14 mouse cellular contexts compared by ENCODE assay signal in the genomic region with DNA sequence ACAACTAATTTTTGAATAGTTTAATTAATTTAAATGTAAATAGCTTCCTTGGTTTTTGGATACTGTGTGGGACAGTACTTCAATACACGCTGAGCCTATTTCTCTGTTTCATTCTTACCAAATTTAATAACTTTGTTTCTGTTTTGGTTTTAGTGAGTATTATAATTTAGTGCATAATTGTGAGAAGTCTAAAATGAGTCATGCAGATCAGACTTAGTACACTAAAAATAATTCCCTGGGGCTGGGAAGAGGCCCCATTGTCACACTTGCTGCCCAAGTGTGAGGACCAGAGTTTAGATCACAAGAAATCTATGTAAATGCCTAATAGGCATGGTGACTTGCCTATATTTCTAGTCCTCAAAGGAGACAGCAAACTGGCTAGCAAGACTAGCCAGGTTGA.
"Had no signal": no experiment of that assay in that cellular context is flagged by ENCODE, and none has a peak within 500 bp of the region (broad histone marks: within the 10 kb centered on the region; RNA-seq: fewer than 3 reads in every experiment).

No protein-coding gene starts in this region.

- H3K9ac ChIP-seq: limb, embryonic 15.5 days; liver, embryonic 13.5 days; liver, postnatal 0 days; lung, embryonic 15.5 days; midbrain, embryonic 12.5 days; neural tube, embryonic 15.5 days had no signal

- H3K4me3 ChIP-seq: left cerebral cortex, adult 2 months; limb, embryonic 15.5 days; liver, embryonic 13.5 days; lung, embryonic 15.5 days; midbrain, embryonic 12.5 days; neural tube, embryonic 15.5 days had no signal

- H3K27me3 ChIP-seq: limb, embryonic 15.5 days; liver, embryonic 13.5 days; lung, embryonic 15.5 days; midbrain, embryonic 12.5 days; neural tube, embryonic 15.5 days had no signal

- DNase-seq: kidney, adult 8-10 months; kidney, postnatal 36 days; layer of hippocampus, adult 9-11 months; liver, embryonic 13.5 days; liver, postnatal 0 days; lung, postnatal 14 days; thymus, adult 18-20 months; thymus, postnatal 14 days had no signal

- ATAC-seq: liver, postnatal 0 days; midbrain, embryonic 16.5 days had no signal

- H3K4me1 ChIP-seq: limb, embryonic 15.5 days; liver, embryonic 13.5 days; midbrain, embryonic 12.5 days; neural tube, embryonic 15.5 days had no signal

- H3K27ac ChIP-seq: left cerebral cortex, adult 2 months; limb, embryonic 15.5 days; liver, embryonic 13.5 days; midbrain, embryonic 12.5 days; neural tube, embryonic 15.5 days had no signal

- H3K9me3 ChIP-seq: limb, embryonic 15.5 days; liver, embryonic 13.5 days; lung, embryonic 15.5 days; midbrain, embryonic 12.5 days; neural tube, embryonic 15.5 days had no signal

- H3K36me3 ChIP-seq: limb, embryonic 15.5 days; liver, embryonic 13.5 days; lung, embryonic 15.5 days; midbrain, embryonic 12.5 days; neural tube, embryonic 15.5 days had no signal

- H3K4me2 ChIP-seq: limb, embryonic 15.5 days; liver, embryonic 13.5 days; lung, embryonic 15.5 days; midbrain, embryonic 12.5 days; neural tube, embryonic 15.5 days had no signal
